Mouse (Mus musculus): ENCODE results near the gene Bmp5.
A peak's percentile ranks its signal among the peaks of the same experiment; 100 is the strongest.

Gene Bmp5

DNA sequence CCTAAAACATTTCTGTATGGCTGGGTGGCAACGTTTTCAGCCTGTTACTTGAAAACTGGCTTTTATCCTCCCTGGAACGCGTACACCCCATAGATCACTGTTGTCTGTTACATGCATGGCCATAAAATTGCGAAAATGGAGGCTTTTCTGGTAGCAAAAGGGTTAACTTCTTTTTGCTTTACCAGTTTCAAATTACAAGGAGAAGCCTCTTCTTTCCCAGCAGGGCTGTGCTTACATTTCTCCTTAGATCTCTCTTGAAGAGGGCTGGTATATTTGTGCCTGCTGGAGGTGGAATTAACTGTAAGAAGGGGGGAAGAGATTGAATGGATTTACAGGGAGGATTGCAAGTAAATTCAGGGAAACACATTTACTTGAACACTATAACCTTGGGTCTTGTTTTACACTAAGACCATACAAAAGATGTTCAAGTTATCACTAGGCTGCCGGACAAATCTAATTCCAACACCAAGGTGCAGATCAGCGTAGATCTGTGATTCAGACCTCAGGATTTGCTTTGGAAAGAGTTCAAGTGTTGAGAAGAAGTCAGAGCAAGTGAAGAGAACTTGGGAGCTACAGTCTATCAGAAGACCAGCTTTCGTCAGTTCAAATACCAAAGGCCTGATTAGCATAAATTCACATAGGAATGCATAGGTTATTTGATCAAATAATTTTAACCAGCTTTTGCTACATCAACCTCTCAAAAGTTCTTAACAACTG, at the start of gene Bmp5:
Gene Bmp5, plus strand, starts transcription at position 236 of the 717 bp plus-strand sequence.
- Histone ChIP-seq H3K27me3 (ENCODE audit: control insufficient read depth, insufficient read depth, low read length, poor library complexity, severe bottlenecking) (no peaks in the 10 kb centered on the region), H3K36me3 (ENCODE audit: control insufficient read depth, insufficient read depth, low read length, poor library complexity, severe bottlenecking) (no peaks in the 10 kb centered on the region)
- no peak for DNase-seq (ENCODE audit: low read depth, low spot score)

GRCm38 (mm10) chr9:75760075-75760474, 15.1 kb upstream of the Bmp5 start:
- Histone ChIP-seq H3K36me3 (ENCODE audit: control insufficient read depth, insufficient read depth, low read length, poor library complexity, severe bottlenecking) (no peaks in the 10 kb centered on the region), H3K27me3 (ENCODE audit: control insufficient read depth, insufficient read depth, low read length, poor library complexity, severe bottlenecking) (no peaks in the 10 kb centered on the region)
- peak; percentile 13 for DNase-seq (ENCODE audit: low read depth, low spot score)

DNA sequence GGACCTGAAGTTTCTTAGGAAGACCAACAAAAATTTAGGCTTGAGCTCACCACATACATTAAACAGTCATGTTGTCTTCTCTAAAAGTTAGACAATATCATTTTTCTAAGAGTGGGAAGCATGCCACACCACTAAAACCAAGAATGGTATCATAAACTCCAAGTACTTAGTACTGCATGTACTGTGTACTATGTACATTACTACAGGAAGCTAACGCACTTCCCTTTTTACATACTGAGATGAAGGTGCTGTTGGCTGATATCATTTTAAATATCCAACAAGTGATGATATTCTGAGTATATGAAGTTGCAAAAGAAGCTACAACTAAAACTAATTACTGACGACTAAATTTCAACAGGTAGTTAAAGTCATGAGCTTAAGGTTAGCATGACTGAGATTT, 13.6 kb upstream of the Bmp5 start:
- no peak for DNase-seq (ENCODE audit: low read depth, low spot score)
- Histone ChIP-seq H3K27me3 (ENCODE audit: control insufficient read depth, insufficient read depth, low read length, poor library complexity, severe bottlenecking) (no peaks in the 10 kb centered on the region), H3K36me3 (ENCODE audit: control insufficient read depth, insufficient read depth, low read length, poor library complexity, severe bottlenecking) (no peaks in the 10 kb centered on the region)

GRCm38 (mm10) chr9:75762487-75762886, 12.7 kb upstream of the Bmp5 start:
- no peaks in the 10 kb centered on the region for H3K27me3 ChIP-seq (ENCODE audit: control insufficient read depth, insufficient read depth, low read length, poor library complexity, severe bottlenecking)
- peak; percentile 25 for DNase-seq (ENCODE audit: low read depth, low spot score)

GRCm38 (mm10) chr9:75764792-75765191, 10.4 kb upstream of the Bmp5 start:
- no peak for DNase-seq (ENCODE audit: low read depth, low spot score)
- Histone ChIP-seq H3K27me3 (ENCODE audit: control insufficient read depth, insufficient read depth, low read length, poor library complexity, severe bottlenecking) (no peaks in the 10 kb centered on the region), H3K36me3 (ENCODE audit: control insufficient read depth, insufficient read depth, low read length, poor library complexity, severe bottlenecking) (no peaks in the 10 kb centered on the region)

More at GRCm38 (mm10) chr9:75762487-75762886, 12.7 kb upstream of the Bmp5 start:
- no peaks in the 10 kb centered on the region for H3K36me3 ChIP-seq (ENCODE audit: control insufficient read depth, insufficient read depth, low read length, poor library complexity, severe bottlenecking)

- DNase-seq (ENCODE audit: low read depth, low spot score): no peak
- Histone ChIP-seq H3K27me3 (ENCODE audit: control insufficient read depth, insufficient read depth, low read length, poor library complexity, severe bottlenecking) (no peaks in the 10 kb centered on the region), H3K36me3 (ENCODE audit: control insufficient read depth, insufficient read depth, low read length, poor library complexity, severe bottlenecking) (no peaks in the 10 kb centered on the region)
Measured at GRCm38 (mm10) chr9:75766521-75766920, 8.6 kb upstream of the Bmp5 start.

GRCm38 (mm10) chr9:75769042-75769441, 6.1 kb upstream of the Bmp5 start:
- no peak for DNase-seq (ENCODE audit: low read depth, low spot score)
- Histone ChIP-seq H3K36me3 (ENCODE audit: control insufficient read depth, insufficient read depth, low read length, poor library complexity, severe bottlenecking) (no peaks in the 10 kb centered on the region), H3K27me3 (ENCODE audit: control insufficient read depth, insufficient read depth, low read length, poor library complexity, severe bottlenecking) (no peaks in the 10 kb centered on the region)

- no peak for DNase-seq (ENCODE audit: low read depth, low spot score)
- H3K36me3 ChIP-seq (ENCODE audit: control insufficient read depth, insufficient read depth, low read length, poor library complexity, severe bottlenecking): no peaks in the 10 kb centered on the region
- no peaks in the 10 kb centered on the region for H3K27me3 ChIP-seq (ENCODE audit: control insufficient read depth, insufficient read depth, low read length, poor library complexity, severe bottlenecking)
Measured at GRCm38 (mm10) chr9:75776153-75776552, 989 bp downstream of the Bmp5 start.

- no peaks in the 10 kb centered on the region for H3K27me3 ChIP-seq (ENCODE audit: control insufficient read depth, insufficient read depth, low read length, poor library complexity, severe bottlenecking)
- no peak for DNase-seq (ENCODE audit: low read depth, low spot score)
Measured at GRCm38 (mm10) chr9:75778762-75779346, 3.7 kb downstream of the Bmp5 start.

DNA sequence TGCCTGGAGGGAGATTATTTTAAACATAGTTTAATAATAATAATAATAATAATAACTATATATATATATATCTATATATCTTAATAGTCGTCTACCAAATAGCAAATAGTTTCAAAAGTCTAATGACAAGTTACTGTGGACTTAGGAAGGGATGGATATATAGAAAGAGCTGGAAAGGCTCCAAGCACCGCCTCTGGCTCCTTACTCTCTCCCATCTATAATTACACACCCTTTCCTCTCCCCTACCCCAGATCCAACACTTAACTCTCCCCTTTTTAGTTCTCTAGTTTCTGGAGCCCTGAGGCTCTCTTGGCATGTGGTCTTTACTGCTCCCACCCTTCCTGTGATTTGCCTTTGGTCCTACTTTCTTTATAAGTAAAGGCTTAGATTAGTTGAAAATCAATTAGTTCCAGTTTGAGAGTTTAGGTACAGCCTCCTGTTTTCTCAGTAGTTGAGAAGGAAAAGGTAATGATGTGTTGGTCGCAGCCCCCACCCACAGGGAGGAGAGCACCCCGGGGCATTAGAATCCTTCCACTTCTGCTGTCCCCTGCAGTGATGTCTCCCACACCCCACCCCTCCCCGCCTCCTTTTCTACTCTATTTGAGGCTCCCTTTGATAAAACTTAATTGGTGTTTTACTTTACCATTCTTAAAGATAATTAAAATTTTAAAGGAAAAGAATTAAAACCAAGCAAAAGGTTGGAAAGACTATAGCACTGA, 5.6 kb downstream of the Bmp5 start:
- no peaks in the 10 kb centered on the region for H3K36me3 ChIP-seq (ENCODE audit: control insufficient read depth, insufficient read depth, low read length, poor library complexity, severe bottlenecking)
- DNase-seq (ENCODE audit: low read depth, low spot score): no peak

More at GRCm38 (mm10) chr9:75778762-75779346, 3.7 kb downstream of the Bmp5 start:
- H3K36me3 ChIP-seq (ENCODE audit: control insufficient read depth, insufficient read depth, low read length, poor library complexity, severe bottlenecking): no peaks in the 10 kb centered on the region

DNA sequence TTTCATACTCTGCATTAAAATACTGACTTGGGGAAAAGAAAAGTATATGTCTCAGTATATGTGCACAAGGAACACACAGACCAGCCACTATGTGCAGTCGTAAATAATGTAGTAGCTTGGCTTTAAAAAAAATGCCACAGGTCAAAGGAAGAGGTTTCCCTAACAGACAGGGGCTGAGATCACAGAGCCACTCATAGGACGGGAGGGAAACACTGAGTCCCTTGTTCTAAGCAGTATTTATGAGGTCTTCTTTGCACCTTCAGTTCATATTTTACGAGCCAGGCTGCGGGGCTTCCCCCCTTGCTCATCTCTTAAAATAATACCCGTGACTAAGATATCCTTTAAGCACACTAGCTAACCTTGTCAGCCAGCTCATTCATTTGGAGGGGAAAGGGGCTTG, 6.4 kb downstream of the Bmp5 start:
- no peaks in the 10 kb centered on the region for H3K36me3 ChIP-seq (ENCODE audit: control insufficient read depth, insufficient read depth, low read length, poor library complexity, severe bottlenecking)
- DNase-seq (ENCODE audit: low read depth, low spot score): no peak
- H3K27me3 ChIP-seq (ENCODE audit: control insufficient read depth, insufficient read depth, low read length, poor library complexity, severe bottlenecking): no peaks in the 10 kb centered on the region

More for the DNA sequence above, 5.6 kb downstream of the Bmp5 start:
- H3K27me3 ChIP-seq (ENCODE audit: control insufficient read depth, insufficient read depth, low read length, poor library complexity, severe bottlenecking): no peaks in the 10 kb centered on the region

- Histone ChIP-seq H3K36me3 (ENCODE audit: control insufficient read depth, insufficient read depth, low read length, poor library complexity, severe bottlenecking) (no peaks in the 10 kb centered on the region), H3K27me3 (ENCODE audit: control insufficient read depth, insufficient read depth, low read length, poor library complexity, severe bottlenecking) (no peaks in the 10 kb centered on the region)
- no peak for DNase-seq (ENCODE audit: low read depth, low spot score)
Measured at GRCm38 (mm10) chr9:75783573-75783972, 8.4 kb downstream of the Bmp5 start.

DNA sequence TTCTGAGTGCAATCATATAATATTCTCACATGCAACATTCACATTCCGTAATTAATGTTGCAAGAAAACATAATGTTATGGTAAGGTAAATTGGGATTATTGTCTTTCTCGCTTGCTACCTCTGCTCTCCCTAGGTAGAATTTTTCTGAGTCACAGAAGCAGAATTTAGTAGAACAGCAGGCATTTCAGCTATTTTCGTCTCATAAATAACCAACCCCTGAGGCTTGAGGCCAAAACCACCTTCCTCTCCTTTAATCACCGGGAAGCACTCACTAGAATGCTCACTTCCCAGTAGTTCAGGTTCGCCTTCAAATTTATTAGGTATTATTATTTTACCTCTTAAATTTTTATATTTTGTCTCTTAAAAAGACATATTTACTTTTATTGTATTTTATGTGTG, 10.8 kb downstream of the Bmp5 start:
- DNase-seq (ENCODE audit: low read depth, low spot score): no peak
- Histone ChIP-seq H3K36me3 (ENCODE audit: control insufficient read depth, insufficient read depth, low read length, poor library complexity, severe bottlenecking) (no peaks in the 10 kb centered on the region), H3K27me3 (ENCODE audit: control insufficient read depth, insufficient read depth, low read length, poor library complexity, severe bottlenecking) (no peaks in the 10 kb centered on the region)

DNA sequence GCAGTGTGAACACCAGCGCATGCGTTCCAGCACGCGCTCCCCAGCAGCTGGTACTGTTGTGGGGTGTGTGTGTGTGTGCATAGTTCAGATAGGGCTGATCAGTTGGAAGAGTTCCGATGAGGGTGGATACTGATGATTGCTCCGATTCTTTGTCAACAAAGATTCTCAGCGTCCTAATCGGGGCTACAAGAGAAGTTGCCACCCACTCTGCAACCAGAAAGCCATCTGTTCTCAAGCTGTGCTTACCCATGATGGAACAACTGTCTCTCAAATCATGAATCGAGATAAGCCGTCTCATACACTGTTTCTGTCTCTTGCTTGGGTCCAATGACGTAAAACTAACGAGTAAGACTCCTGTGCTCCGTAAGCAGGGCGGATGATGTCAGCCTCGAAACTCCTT, 12.0 kb downstream of the Bmp5 start:
- DNase-seq (ENCODE audit: low read depth, low spot score): no peak
- Histone ChIP-seq H3K27me3 (ENCODE audit: control insufficient read depth, insufficient read depth, low read length, poor library complexity, severe bottlenecking) (no peaks in the 10 kb centered on the region), H3K36me3 (ENCODE audit: control insufficient read depth, insufficient read depth, low read length, poor library complexity, severe bottlenecking) (no peaks in the 10 kb centered on the region)

GRCm38 (mm10) chr9:75789879-75790428, 14.8 kb downstream of the Bmp5 start:
- Histone ChIP-seq H3K27me3 (ENCODE audit: control insufficient read depth, insufficient read depth, low read length, poor library complexity, severe bottlenecking) (no peaks in the 10 kb centered on the region), H3K36me3 (ENCODE audit: control insufficient read depth, insufficient read depth, low read length, poor library complexity, severe bottlenecking) (no peaks in the 10 kb centered on the region)
- no peak for DNase-seq (ENCODE audit: low read depth, low spot score)

Data from splenic B cell, adult 2 months (primary cell).